Mouse (Mus musculus): ENCODE data around the gene Cetn3. TPM values are rescaled to one million over a fixed set of nuclear protein-coding genes. Genes with fewer than 3 reads are reported as not detected.

Gene Cetn3
- polyA plus RNA-seq, 1 experiment from 2014 or later = 86.1 TPM

- no peak for TF ChIP-seq CTCF (IDR thresholded peaks at IDR 0.05; ENCODE audit: low read depth)
- TF ChIP-seq EP300 (IDR thresholded peaks at IDR 0.05; ENCODE audit: low read depth) = no peak
- Histone ChIP-seq H3K27ac (ENCODE audit: low read depth) (no peak overlapping the region), H3K9ac (replicated peaks) (no peak overlapping the region), H3K9me3 (ENCODE audit: low read length) (no peaks in the 10 kb centered on the region), H3K4me3 (ENCODE audit: low read depth, low read length) (no peak overlapping the region), H3K4me1 (ENCODE audit: insufficient read depth) (no peaks in the 10 kb centered on the region), H3K27me3 (ENCODE audit: insufficient read depth, low read length) (no peaks in the 10 kb centered on the region), H3K4me2 (ENCODE audit: low read depth, low read length) (no peak overlapping the region), H3K36me3 (replicated peaks; ENCODE audit: insufficient read depth, low read length) (no peaks in the 10 kb centered on the region)
- 64% methylated on average over 6 of the region's 6 CpGs for WGBS (ENCODE audit: insufficient replicate concordance)
- no peak for DNase-seq
- ATAC-seq = no peak
These were observed 59.4 kb downstream of the Cetn3 start for GRCm38 (mm10) chr13:81842278-81842677.

Other genes starting within 250 kb of the Cetn3 start
- 0.87 and 1.4 TPM in 2 replicates for gene Adgrv1, start 149.9 kb upstream of the Cetn3 start, polyA plus RNA-seq (2015; fragmentation: Nextera tagmentation; extraction: Ambion mirVana)
- gene Lysmd3, start 125.4 kb upstream of the Cetn3 start, polyA plus RNA-seq (2015; fragmentation: Nextera tagmentation; extraction: Ambion mirVana) = 10.2 and 11.8 TPM in 2 replicates
- 6.2 and 6.6 TPM in 2 replicates for gene Polr3g, start 72.1 kb upstream of the Cetn3 start, polyA plus RNA-seq (2015; fragmentation: Nextera tagmentation; extraction: Ambion mirVana)
- 3.1 and 4.3 TPM in 2 replicates for gene Mblac2, start 71.7 kb upstream of the Cetn3 start, polyA plus RNA-seq (2015; fragmentation: Nextera tagmentation; extraction: Ambion mirVana)